Mouse (Mus musculus) midbrain, embryonic 13.5 days (tissue): ENCODE measurements around the gene 1700001P01Rik. TPM values are rescaled to one million over a fixed set of nuclear protein-coding genes. Genes with fewer than 3 reads are reported as not detected.
"Not testable (repeated sequence)": the region's sequence is repeated elsewhere in the genome, so short reads cannot be mapped to it uniquely, and the experiment has no call there.

Experiments used
- ATAC-seq: fragments of 200-750 bp; cut with Nextera tagmentation; 2 replicates; pipeline ENCODE4 v1.8.0; 2017; ENCODE audit warnings: mild to moderate bottlenecking, moderate TSS enrichment, moderate library complexity
- H3K27ac ChIP-seq: fragments of 300-500 bp; sonication (generic); 2 replicates; pipeline ENCODE4 v1.5.1; 2015; ENCODE audit warnings: inconsistent platforms, mild to moderate bottlenecking, moderate library complexity
- H3K27me3 ChIP-seq: fragments of 300-500 bp; sonication (generic); 2 replicates; pipeline ENCODE4 v1.6.1; 2015; ENCODE audit warnings: mild to moderate bottlenecking, inconsistent platforms
- H3K36me3 ChIP-seq: fragments of 300-500 bp; sonication (generic); 2 replicates; pipeline ENCODE4 v1.6.1; 2015; ENCODE audit warnings: mild to moderate bottlenecking, inconsistent platforms
- H3K4me1 ChIP-seq: fragments of 300-500 bp; sonication (generic); replicated peaks from 2 replicates; pipeline ENCODE4 v1.6.1; 2015; ENCODE audit warnings: inconsistent platforms
- H3K4me2 ChIP-seq: fragments of 300-500 bp; sonication (generic); replicated peaks from 2 replicates; pipeline ENCODE4 v1.6.1; 2015; ENCODE audit warnings: moderate library complexity, mild to moderate bottlenecking, inconsistent platforms
- H3K4me3 ChIP-seq: fragments of 300-500 bp; sonication (generic); replicated peaks from 2 replicates; pipeline ENCODE4 v1.5.1; 2015; ENCODE audit warnings: mild to moderate bottlenecking, inconsistent platforms
- H3K9ac ChIP-seq: fragments of 300-500 bp; sonication (generic); replicated peaks from 2 replicates; pipeline ENCODE4 v1.6.1; 2015; ENCODE audit warnings: mild to moderate bottlenecking, inconsistent platforms
- H3K9me3 ChIP-seq: fragments of 300-500 bp; sonication (generic); 2 replicates; pipeline ENCODE4 v1.6.1; 2016; ENCODE audit warnings: mild to moderate bottlenecking, inconsistent platforms
- WGBS: fragments of 180-500 bp; shearing (Covaris S2); methylation state at CpG from one replicate; pipeline ENCODE4 v1.1.7; 2015; 5-methylcytosine and 5-hydroxymethylcytosine counted together
- microRNA-seq: library from miRNA; unstranded; fragments of <30 nt; microRNA quantifications from one replicate; pipeline ENCODE4, GENCODE M21; 2016
- polyA plus RNA-seq: library from polyadenylated mRNA; unstranded; fragments of >200 nt; fragmentation: Nextera tagmentation; extraction: Ambion mirVana; gene quantifications from 2 replicates; pipeline ENCODE4 v1.2.1, GENCODE M21; 2015

1700001P01Rik gene
- polyA plus RNA-seq, 1 experiment from 2014 or later = 1.1 TPM

DNA sequence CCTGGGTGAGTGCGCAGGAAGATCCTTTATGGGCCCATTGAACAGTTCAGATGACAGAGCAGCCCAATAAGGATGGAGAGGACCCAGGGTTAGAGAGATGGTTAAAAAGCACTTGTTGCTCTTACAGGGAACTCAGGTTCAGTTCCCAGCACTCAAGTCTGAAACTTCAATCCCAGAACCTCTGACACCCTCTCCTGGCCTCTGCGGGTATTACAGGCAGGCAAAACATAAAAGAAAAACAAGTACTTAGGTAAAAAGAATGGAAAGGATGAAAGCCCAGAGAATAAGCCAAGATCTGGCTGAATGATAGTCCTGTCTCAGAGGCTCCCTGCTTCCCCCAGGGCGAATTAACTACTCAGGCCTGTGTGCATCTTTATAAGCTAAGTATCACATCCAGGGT lies 36.6 kb downstream of the 1700001P01Rik start:
- no peaks in the 10 kb centered on the region for H3K9me3 ChIP-seq
- H3K9ac ChIP-seq = no peak overlapping the region
- H3K27me3 ChIP-seq = no peaks in the 10 kb centered on the region
- H3K36me3 ChIP-seq = no peaks in the 10 kb centered on the region
- H3K27ac ChIP-seq = no peak overlapping the region
- no peak overlapping the region for H3K4me3 ChIP-seq
- H3K4me2 ChIP-seq = no peak overlapping the region
- WGBS = 88% methylated on average over 3 of the region's 3 CpGs
- ATAC-seq = no peak
- H3K4me1 ChIP-seq = peaks cover 35% of the 10 kb centered on the region

DNA sequence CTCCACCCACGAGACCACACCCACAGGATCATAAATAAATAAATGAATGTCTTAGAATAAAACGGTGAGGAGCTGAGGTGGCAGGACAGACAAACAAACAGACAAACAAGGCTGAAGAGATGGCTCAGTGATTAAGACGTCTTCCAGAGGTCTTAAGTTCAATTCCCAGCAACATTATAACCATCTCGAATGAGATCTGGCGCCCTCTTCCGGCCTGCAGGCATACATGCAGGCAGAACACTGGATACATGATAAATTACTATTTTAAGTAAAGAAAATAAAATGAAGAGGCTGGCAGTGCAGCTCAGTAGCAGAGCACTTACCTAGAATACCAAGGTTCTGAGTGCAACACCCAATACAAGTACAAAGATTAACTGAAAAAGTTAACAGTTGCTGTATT lies 37.0 kb downstream of the 1700001P01Rik start:
- H3K27me3 ChIP-seq = no peaks in the 10 kb centered on the region
- no peaks in the 10 kb centered on the region for H3K36me3 ChIP-seq
- H3K9ac ChIP-seq = no peak overlapping the region
- H3K9me3 ChIP-seq = no peaks in the 10 kb centered on the region
- no peak overlapping the region for H3K27ac ChIP-seq
- no peak overlapping the region for H3K4me3 ChIP-seq
- H3K4me2 ChIP-seq = no peak overlapping the region
- no peak for ATAC-seq
- H3K4me1 ChIP-seq = peaks cover 36% of the 10 kb centered on the region
- 64% methylated on average over 6 of the region's 6 CpGs for WGBS

- WGBS = 80% methylated on average over 4 of the region's 4 CpGs
- Histone ChIP-seq H3K36me3 (no peaks in the 10 kb centered on the region), H3K9me3 (no peaks in the 10 kb centered on the region), H3K4me3 (no peak overlapping the region), H3K4me1 (peaks cover 25% of the 10 kb centered on the region), H3K27me3 (no peaks in the 10 kb centered on the region), H3K4me2 (no peak overlapping the region), H3K9ac (no peak overlapping the region), H3K27ac (no peak overlapping the region)
- no peak for ATAC-seq
Observed at GRCm38 (mm10) chr11:97737600-97737999, 38.1 kb downstream of the 1700001P01Rik start.

- peaks cover 16% of the 10 kb centered on the region for H3K4me1 ChIP-seq
- H3K36me3 ChIP-seq = peaks cover 8% of the 10 kb centered on the region
- no peaks in the 10 kb centered on the region for H3K27me3 ChIP-seq
- H3K27ac ChIP-seq = no peak overlapping the region
- no peaks in the 10 kb centered on the region for H3K9me3 ChIP-seq
- no peak overlapping the region for H3K9ac ChIP-seq
- 91% methylated on average over 5 of the region's 5 CpGs for WGBS
- no peak overlapping the region for H3K4me2 ChIP-seq
- no peak overlapping the region for H3K4me3 ChIP-seq
- no peak for ATAC-seq
Observed at GRCm38 (mm10) chr11:97736645-97737044, 39.1 kb downstream of the 1700001P01Rik start.

DNA sequence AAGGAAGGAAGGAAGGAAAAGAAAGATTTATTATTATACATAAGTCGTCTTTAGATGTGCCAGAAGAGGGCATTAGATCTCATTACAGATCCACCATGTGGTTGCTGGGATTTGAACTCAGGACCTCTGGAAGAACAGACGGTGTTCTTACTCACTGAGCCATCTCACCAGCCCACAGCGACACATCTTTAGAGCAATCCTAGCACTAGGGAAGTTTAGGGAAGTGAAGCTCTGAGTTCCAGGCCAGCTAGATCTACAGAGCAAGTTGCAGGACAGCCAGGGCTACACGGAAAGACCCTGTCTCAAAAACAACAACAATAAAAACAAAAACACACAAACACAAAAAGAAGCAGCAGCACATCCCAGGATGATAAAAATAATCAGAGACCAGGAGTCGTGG lies 40.9 kb downstream of the 1700001P01Rik start:
- H3K27ac ChIP-seq, H3K9ac ChIP-seq: not testable (repeated sequence)
- H3K36me3 ChIP-seq = peaks cover 23% of the 10 kb centered on the region

GRCm38 (mm10) chr11:97733689-97734088 lies 42.0 kb downstream of the 1700001P01Rik start:
- Histone ChIP-seq H3K4me3 (no peak overlapping the region), H3K4me2 (no peak overlapping the region), H3K4me1 (0 out of 2 replicates have a peak, but pooled peaks cover 3% of the 10 kb centered on the region), H3K9me3 (no peaks in the 10 kb centered on the region), H3K36me3 (peaks cover 34% of the 10 kb centered on the region), H3K9ac (no peak overlapping the region), H3K27ac (no peak overlapping the region), H3K27me3 (no peaks in the 10 kb centered on the region)
- 62% methylated on average over 10 of the region's 10 CpGs for WGBS
- no peak for ATAC-seq

More for the DNA sequence above, 40.9 kb downstream of the 1700001P01Rik start:
- H3K9me3 ChIP-seq, ATAC-seq, H3K4me2 ChIP-seq, H3K27me3 ChIP-seq, H3K4me3 ChIP-seq, H3K4me1 ChIP-seq: not testable (repeated sequence)
- 92% methylated on average over 5 of the region's 5 CpGs for WGBS

DNA sequence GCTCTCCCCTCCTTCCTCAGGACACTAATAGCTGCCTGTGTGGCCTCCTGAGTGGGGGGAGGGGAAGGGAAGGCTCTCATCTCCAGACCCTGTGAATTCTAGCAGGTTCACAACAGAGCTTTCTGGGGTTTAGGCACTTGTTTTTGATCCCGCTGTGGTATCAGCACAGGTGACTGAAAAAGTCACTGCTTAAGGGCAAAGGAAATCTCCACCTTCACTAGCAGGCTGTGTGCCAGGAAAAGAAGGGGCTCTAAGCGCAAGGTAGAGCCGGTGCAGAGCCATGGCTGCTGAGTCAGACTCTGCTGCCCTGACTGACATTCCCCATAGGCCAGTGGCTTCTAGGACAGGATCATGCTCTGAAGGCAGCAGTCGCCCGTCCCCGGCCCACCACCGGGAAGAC lies 47.0 kb downstream of the 1700001P01Rik start:
- 92% methylated on average over 7 of the region's 7 CpGs for WGBS
- ATAC-seq = no peak
- H3K36me3 ChIP-seq = peaks cover 84% of the 10 kb centered on the region

DNA sequence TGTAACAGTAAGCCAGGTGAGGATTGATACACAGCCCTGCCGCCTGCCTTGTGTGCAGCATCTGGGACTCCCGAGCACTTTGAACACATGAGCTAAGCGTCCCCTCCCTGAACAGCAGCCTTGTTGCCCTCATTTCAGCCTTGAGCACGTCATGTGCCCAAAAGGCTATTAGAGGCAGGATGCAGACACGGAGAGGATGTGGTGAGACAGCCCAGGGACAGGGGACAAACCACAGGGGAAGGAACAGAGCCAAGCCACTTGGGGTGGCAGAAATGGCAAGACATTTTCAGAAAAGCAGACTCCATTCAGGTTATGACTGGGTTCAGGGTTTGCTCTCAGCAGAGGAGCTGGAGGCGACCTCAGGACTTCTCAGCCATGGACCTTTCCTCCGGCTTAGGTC lies 47.4 kb downstream of the 1700001P01Rik start:
- Histone ChIP-seq H3K9me3 (no peaks in the 10 kb centered on the region), H3K27me3 (no peaks in the 10 kb centered on the region), H3K4me3 (no peak overlapping the region), H3K9ac (no peak overlapping the region), H3K27ac (no peak overlapping the region), H3K4me2 (no peak overlapping the region), H3K4me1 (no peaks in the 10 kb centered on the region), H3K36me3 (peaks cover 88% of the 10 kb centered on the region)
- WGBS = 85% methylated on average over 7 of the region's 7 CpGs
- no peak for ATAC-seq

More for the DNA sequence above, 47.0 kb downstream of the 1700001P01Rik start:
- H3K27me3 ChIP-seq = no peaks in the 10 kb centered on the region
- H3K9ac ChIP-seq = no peak overlapping the region
- H3K4me1 ChIP-seq = no peaks in the 10 kb centered on the region
- no peak overlapping the region for H3K27ac ChIP-seq
- no peak overlapping the region for H3K4me2 ChIP-seq
- no peak overlapping the region for H3K4me3 ChIP-seq
- H3K9me3 ChIP-seq = no peaks in the 10 kb centered on the region

GRCm38 (mm10) chr11:97723709-97724108 lies 52.0 kb downstream of the 1700001P01Rik start:
- Histone ChIP-seq H3K36me3 (peaks cover 99% of the 10 kb centered on the region), H3K27me3 (no peaks in the 10 kb centered on the region), H3K4me3 (no peak overlapping the region), H3K9ac (no peak overlapping the region), H3K4me2 (no peak overlapping the region), H3K27ac (no peak overlapping the region), H3K4me1 (no peaks in the 10 kb centered on the region), H3K9me3 (0 out of 2 replicates have a peak, but pooled peaks cover 4% of the 10 kb centered on the region)
- 91% methylated on average over 7 of the region's 7 CpGs for WGBS
- no peak for ATAC-seq

Small RNAs within 50 kb of the gene (microRNA-seq; reads per million reads assigned to microRNA genes)
- not detected for gene Mir8102

Other genes with a start within 250 kb of the 1700001P01Rik start
- gene Srcin1, start 199.7 kb downstream of the 1700001P01Rik start, polyA plus RNA-seq = 7.0 and 8.5 TPM in 2 replicates
- 3.0 and 4.2 TPM in 2 replicates for gene Epop, start 146.2 kb downstream of the 1700001P01Rik start, polyA plus RNA-seq
- gene Mllt6, start 112.5 kb downstream of the 1700001P01Rik start, polyA plus RNA-seq = 3.1 and 3.9 TPM in 2 replicates
- gene Cisd3, start 90.1 kb downstream of the 1700001P01Rik start, polyA plus RNA-seq = 14.4 and 16.1 TPM in 2 replicates
- gene Pcgf2, start 75.4 kb downstream of the 1700001P01Rik start, polyA plus RNA-seq = 23.6 and 25.3 TPM in 2 replicates
- 503 and 505 TPM in 2 replicates for gene Psmb3, start 72.5 kb downstream of the 1700001P01Rik start, polyA plus RNA-seq
- gene Pip4k2b, start 31.2 kb downstream of the 1700001P01Rik start, polyA plus RNA-seq = 3.7 and 4.0 TPM in 2 replicates
- 19.0 and 19.6 TPM in 2 replicates for gene Cwc25, start 9.4 kb downstream of the 1700001P01Rik start, polyA plus RNA-seq
- gene Rpl23, start 6.5 kb upstream of the 1700001P01Rik start, polyA plus RNA-seq = 363 and 377 TPM in 2 replicates
- gene Lasp1, start 23.1 kb upstream of the 1700001P01Rik start, polyA plus RNA-seq = 136 and 137 TPM in 2 replicates
- 23.2 and 24.8 TPM in 2 replicates for gene B230217C12Rik, start 64.9 kb upstream of the 1700001P01Rik start, polyA plus RNA-seq
- 0.59 and 0.74 TPM in 2 replicates for gene Fbxo47, start 108.2 kb upstream of the 1700001P01Rik start, polyA plus RNA-seq
- gene Plxdc1, start 210.5 kb upstream of the 1700001P01Rik start, polyA plus RNA-seq = 0.38 and 0.63 TPM in 2 replicates
- gene Arl5c, start 220.3 kb upstream of the 1700001P01Rik start, polyA plus RNA-seq = 8.0 and 10.5 TPM in 2 replicates
- gene Cacnb1, start 247.1 kb upstream of the 1700001P01Rik start, polyA plus RNA-seq = 49.8 and 51.8 TPM in 2 replicates